8 mouse cellular contexts compared by ENCODE assay signal in genomic region chr7:128523349-128523961, GRCm38 (mm10). TPM values are rescaled to one million over a fixed set of nuclear protein-coding genes. Genes with fewer than 3 reads are reported as not detected.
DNase-seq lines count a peak whose midpoint lies in the region; ATAC-seq and TF ChIP-seq lines count a peak whose summit lies in the region.

Bag3 (plus strand) TSS chr7:128523616.

- peaks cover 2 to 11% of the 10 kb centered on the region in 2 experiments; a peak in 3 of 4 replicates for H3K4me1 ChIP-seq in MEL (ENCODE audit: control insufficient read depth in 1 of 2, insufficient read depth in 2 of 2, low read length in 2 of 2)
- peaks cover 14% of the 10 kb centered on the region for H3K4me1 ChIP-seq in forebrain, embryonic 15.5 days
- peaks cover 12% of the 10 kb centered on the region; the same call in 1 of the 2 replicates for H3K4me1 ChIP-seq in lung, postnatal 0 days (ENCODE audit: insufficient read depth, low read depth, low read length)

- peak within 1 kb of the TSS; percentile 57 for H3K4me2 ChIP-seq in forebrain, embryonic 15.5 days (replicated peaks)
- H3K4me2 ChIP-seq in lung, postnatal 0 days (replicated peaks; ENCODE audit: low read depth, low read length) = peak within 1 kb of the TSS; percentile 87

- peak in 1 of 2 experiments; percentile 93; a peak in 2 of 4 replicates for TF ChIP-seq POLR2A in MEL (IDR thresholded peaks at IDR 0.05; ENCODE audit: control insufficient read depth in 1 of 2, insufficient read depth in 1 of 2, low read depth in 1 of 2, low read length in 2 of 2, poor library complexity in 1 of 2)

- H3K27ac ChIP-seq in MEL (ENCODE audit: control insufficient read depth, low read depth, low read length) = peak within 1 kb of the TSS; percentile 87
- H3K27ac ChIP-seq in forebrain, embryonic 15.5 days (replicated peaks) = no peak within 1 kb of the TSS
- peak within 1 kb of the TSS; percentile 75 for H3K27ac ChIP-seq in layer of hippocampus, adult 2 months
- H3K27ac ChIP-seq in lung, postnatal 0 days (ENCODE audit: low read length) = peak within 1 kb of the TSS; percentile 99

- peak within 1 kb of the TSS; percentile 86 to 94 for H3K4me3 ChIP-seq in MEL (ENCODE audit: control insufficient read depth in 1 of 2, insufficient read depth in 1 of 2, low read depth in 2 of 2, low read length in 2 of 2)
- H3K4me3 ChIP-seq in forebrain, embryonic 15.5 days = peak within 1 kb of the TSS; percentile 40
- peak within 1 kb of the TSS; percentile 68 for H3K4me3 ChIP-seq in layer of hippocampus, adult 2 months
- H3K4me3 ChIP-seq in lung, postnatal 0 days (ENCODE audit: low read depth, low read length) = peak within 1 kb of the TSS; percentile 87

- intact Hi-C loops in heart, postnatal 25 days (cut with DNase I) = loop anchor here (5.0 kb wide), 2 partner anchors 51 to 89 kb away; partner anchors contain the start of gene Inpp5f

- TF ChIP-seq CTCF in MEL (IDR thresholded peaks at IDR 0.05 in 2 of 3, conservative IDR thresholded peaks at IDR 0.05 in 1 of 3; ENCODE audit: control insufficient read depth in 1 of 3, insufficient read depth in 1 of 3, low read depth in 2 of 3, low read length in 3 of 3, poor library complexity in 1 of 3, severe bottlenecking in 1 of 3) = no peak
- TF ChIP-seq CTCF in layer of hippocampus, adult 2 months (conservative IDR thresholded peaks at IDR 0.05) = peak; percentile 7; the same call in 1 of the 2 replicates
- TF ChIP-seq CTCF in lung, postnatal 0 days (IDR thresholded peaks at IDR 0.05) = peak; percentile 24; the same call in 1 of the 2 replicates

- H3K9me3 ChIP-seq in MEL (replicated peaks; ENCODE audit: insufficient read depth, low read length) = no peaks in the 10 kb centered on the region
- no peaks in the 10 kb centered on the region for H3K9me3 ChIP-seq in forebrain, embryonic 15.5 days
- H3K9me3 ChIP-seq in lung, postnatal 0 days (ENCODE audit: low read length) = no peaks in the 10 kb centered on the region

- no peak for TF ChIP-seq RAD21 in MEL (IDR thresholded peaks at IDR 0.05; ENCODE audit: low read depth, low read length)

- peak within 1 kb of the TSS; percentile 87 for H3K9ac ChIP-seq in MEL (ENCODE audit: control insufficient read depth, low read depth, low read length, poor library complexity, severe bottlenecking)
- peak within 1 kb of the TSS; percentile 37 for H3K9ac ChIP-seq in forebrain, embryonic 15.5 days (replicated peaks)
- peak within 1 kb of the TSS; percentile 92 for H3K9ac ChIP-seq in lung, postnatal 0 days (replicated peaks; ENCODE audit: low read depth)

- peak; percentile 82 for ATAC-seq in forebrain, embryonic 15.5 days (replicated peaks)
- peak; percentile 97 for ATAC-seq in lung, postnatal 0 days

- peaks cover 0 to 13% of the 10 kb centered on the region in 2 experiments; a peak in 2 of 4 replicates for H3K36me3 ChIP-seq in MEL (ENCODE audit: control insufficient read depth in 1 of 2, insufficient read depth in 2 of 2, low read length in 2 of 2)
- no peaks in the 10 kb centered on the region for H3K36me3 ChIP-seq in forebrain, embryonic 15.5 days
- H3K36me3 ChIP-seq in lung, postnatal 0 days (ENCODE audit: insufficient read depth, low read length) = no peaks in the 10 kb centered on the region

- peaks cover 30% of the 10 kb centered on the region for H3K79me2 ChIP-seq in MEL (ENCODE audit: control insufficient read depth, insufficient read depth, low read length, poor library complexity)

- peak; percentile 95 for DNase-seq in MEL (ENCODE audit: low read depth, low spot score)
- DNase-seq in cerebellum, adult 11-12 months = peak; percentile 86
- peak; percentile 98 for DNase-seq in heart, postnatal 25 days (ENCODE audit: low spot score)
- DNase-seq in layer of hippocampus, adult 2 months (ENCODE audit: low spot score in 2 of 2) = peak; percentile 69 to 78
- DNase-seq in lung, postnatal 0 days (ENCODE audit: low spot score) = peak; percentile 98
- peak; percentile 91 for DNase-seq in ovary, postnatal 10 days (ENCODE audit: low spot score)
- DNase-seq in thymus, postnatal 14 days = peak; percentile 78

- no peaks in the 10 kb centered on the region; a peak in 1 of 4 replicates for H3K27me3 ChIP-seq in MEL (ENCODE audit: control insufficient read depth in 1 of 2, insufficient read depth in 2 of 2, low read length in 2 of 2)
- peaks cover 14% of the 10 kb centered on the region; the same call in 1 of the 2 replicates for H3K27me3 ChIP-seq in forebrain, embryonic 15.5 days
- no peaks in the 10 kb centered on the region for H3K27me3 ChIP-seq in lung, postnatal 0 days (replicated peaks; ENCODE audit: insufficient read depth, low read length)

- TF ChIP-seq EP300 in MEL (IDR thresholded peaks at IDR 0.05; ENCODE audit: low read depth in 1 of 2, low read length in 2 of 2) = no peak
- no peak for TF ChIP-seq EP300 in lung, postnatal 0 days (IDR thresholded peaks at IDR 0.05)

- WGBS in forebrain, embryonic 15.5 days = under 1% methylated on average over 46 of the region's 46 CpGs
- WGBS in lung, postnatal 0 days = under 1% methylated on average over 46 of the region's 46 CpGs

TF ChIP-seq in MEL, 35 proteins besides CTCF, POLR2A, EP300 and RAD21:
- TF ChIP-seq GABPA (IDR thresholded peaks at IDR 0.05; ENCODE audit: low read depth, low read length) (no peak), CHD1 (IDR thresholded peaks at IDR 0.05; ENCODE audit: low read depth, low read length) (no peak), JUND (IDR thresholded peaks at IDR 0.05; ENCODE audit: low read depth, low read length) (no peak), ZNF384 (IDR thresholded peaks at IDR 0.05; ENCODE audit: low read depth, low read length) (no peak), USF2 (IDR thresholded peaks at IDR 0.05; ENCODE audit: borderline replicate concordance in 1 of 2, insufficient read depth in 1 of 2, low read depth in 1 of 2, low read length in 2 of 2) (no peak), MAX (IDR thresholded peaks at IDR 0.05; ENCODE audit: low read length) (no peak; the same call in 1 of the 2 replicates), KAT2A (conservative IDR thresholded peaks at IDR 0.05; ENCODE audit: low read depth, low read length) (no peak), RCOR1 (IDR thresholded peaks at IDR 0.05; ENCODE audit: low read depth, low read length) (no peak), GATA1 (IDR thresholded peaks at IDR 0.05; ENCODE audit: low read depth, low read length) (no peak), HCFC1 (IDR thresholded peaks at IDR 0.05; ENCODE audit: low read depth, low read length) (peak; percentile 14; the same call in 1 of the 2 replicates), MYC (IDR thresholded peaks at IDR 0.05; ENCODE audit: low read depth, low read length) (no peak), CHD2 (IDR thresholded peaks at IDR 0.05; ENCODE audit: low read length) (no peak), TAL1 (IDR thresholded peaks at IDR 0.05; ENCODE audit: low read length) (no peak), ETS1 (IDR thresholded peaks at IDR 0.05; ENCODE audit: low read depth, low read length) (0 out of 2 replicates have a peak, but pooled peaks have one; percentile 11), NRF1 (IDR thresholded peaks at IDR 0.05; ENCODE audit: insufficient read depth, low read depth, low read length, poor library complexity, severe bottlenecking) (peak; percentile 26; the same call in 1 of the 2 replicates), MAZ (IDR thresholded peaks at IDR 0.05; ENCODE audit: low read depth, low read length) (no peak), BHLHE40 (IDR thresholded peaks at IDR 0.05; ENCODE audit: borderline replicate concordance, low read depth, low read length) (no peak), MXI1 (IDR thresholded peaks at IDR 0.05; ENCODE audit: low read depth, low read length) (peak; percentile 9; the same call in 1 of the 2 replicates), TCF12 (IDR thresholded peaks at IDR 0.05; ENCODE audit: low read depth, low read length) (peak; percentile 38; the same call in 1 of the 2 replicates), MEF2A (IDR thresholded peaks at IDR 0.05; ENCODE audit: extremely low read depth, insufficient replicate concordance, low read depth, low read length, poor library complexity, severe bottlenecking) (no peak), USF1 (IDR thresholded peaks at IDR 0.05; ENCODE audit: low read depth, low read length) (no peak), UBTF (IDR thresholded peaks at IDR 0.05; ENCODE audit: borderline replicate concordance, insufficient read depth, low read depth, low read length) (no peak), MYB (IDR thresholded peaks at IDR 0.05; ENCODE audit: low read depth, low read length) (no peak), ZKSCAN1 (IDR thresholded peaks at IDR 0.05; ENCODE audit: low read depth, low read length) (no peak), ZC3H11A (IDR thresholded peaks at IDR 0.05; ENCODE audit: low read depth, low read length) (no peak), POLR2AphosphoS5 (IDR thresholded peaks at IDR 0.05; ENCODE audit: borderline replicate concordance, low read depth, low read length) (no peak), ELF1 (IDR thresholded peaks at IDR 0.05; ENCODE audit: low read depth, low read length) (no peak), TBP (IDR thresholded peaks at IDR 0.05; ENCODE audit: low read depth, low read length) (peak; percentile 89), SIN3A (IDR thresholded peaks at IDR 0.05; ENCODE audit: low read length) (0 out of 2 replicates have a peak, but pooled peaks have one; percentile 52), POLR2AphosphoS2 (IDR thresholded peaks at IDR 0.05; ENCODE audit: low read length) (peak; percentile 94), NELFE (IDR thresholded peaks at IDR 0.05; ENCODE audit: low read depth, low read length) (peak; percentile 89), E2F4 (IDR thresholded peaks at IDR 0.05; ENCODE audit: borderline replicate concordance, low read depth, low read length) (no peak), SMC3 (IDR thresholded peaks at IDR 0.05; ENCODE audit: low read depth, low read length) (no peak), ZMIZ1 (IDR thresholded peaks at IDR 0.05; ENCODE audit: low read depth, low read length) (peak; percentile 83), MAFK (IDR thresholded peaks at IDR 0.05; ENCODE audit: borderline replicate concordance, low read depth, low read length) (no peak)
TF ChIP-seq in MEL: peak in this region for 10.

RNA-seq across cellular contexts. Expression of gene Bag3, which starts in this region (rescaled TPM):
- total RNA-seq in MEL (2012; rRNA removed) = 5.1 and 5.8 TPM in 2 replicates
- 10 to 100 TPM in 1 of 2 experiments, not detected in 1; 13.4 TPM for polyA plus RNA-seq in MEL (2012; ENCODE audit: insufficient read depth in 1 of 2, insufficient read length in 2 of 2, low read depth in 1 of 2, low replicate concordance in 2 of 2, missing spikeins in 1 of 2)
- 1.4 and 2.2 TPM in 2 replicates for polyA plus RNA-seq in forebrain, embryonic 15.5 days (2015; fragmentation: Nextera tagmentation; extraction: Ambion mirVana)
- 100 to 1,000 TPM; 220 to 262 TPM for total RNA-seq in heart, postnatal 25 days (2021)
- 10 to 100 TPM; 10.3 to 11.0 TPM for total RNA-seq in layer of hippocampus, adult 2 months (2021)
- 20.3 and 23.7 TPM in 2 replicates for polyA plus RNA-seq in lung, postnatal 0 days (2015; fragmentation: Nextera tagmentation; extraction: Ambion mirVana)

Comparison
In these comparisons a context has a peak if more than half of its experiments do, and no peak if none do; other contexts are left out.
1. RNA of gene Bag3 (total RNA-seq): 220 to 262 TPM in heart, postnatal 25 days; 10.3 to 11.0 TPM in layer of hippocampus, adult 2 months and 5.1 to 5.8 TPM in MEL; every median in the first group is over 10 times any median in the second.
2. H3K4me3 ChIP-seq: peak in every context shown above with its lines; median percentile 90 in MEL; 87 in lung, postnatal 0 days; 68 in layer of hippocampus, adult 2 months; 40 in forebrain, embryonic 15.5 days.
3. H3K9ac ChIP-seq: peak in every context shown above with its lines; median percentile 92 in lung, postnatal 0 days; 87 in MEL; 37 in forebrain, embryonic 15.5 days.
4. CTCF ChIP-seq: peak in layer of hippocampus, adult 2 months (single experiment) and lung, postnatal 0 days (single experiment); none in MEL (0 of 3).
5. Peak in every context shown above with its lines, with median percentiles within 50 percentile points of each other: DNase-seq.